Mouse (Mus musculus) frontal cortex, adult (tissue): ENCODE data around the gene Ifrd2.

ENCODE experiments used
- ATAC-seq: cut with Nextera tagmentation; 2 replicates; pipeline ENCODE4 v1.9.2; 2017; ENCODE audit warnings: mild to moderate bottlenecking, moderate library complexity, mixed read lengths; ENCODE audit not compliant: low TSS enrichment

The Ifrd2 gene

GRCm38 (mm10) chr9:107586974-107587832 lies at the start of gene Ifrd2:
Gene Ifrd2 (plus strand): TSS chr9:107587642.
- peak; percentile 95 for ATAC-seq

- no peak for ATAC-seq
These were observed 49.2 kb upstream of the Ifrd2 start for GRCm38 (mm10) chr9:107538231-107538630.

- no peak for ATAC-seq
These were observed 48.7 kb upstream of the Ifrd2 start for GRCm38 (mm10) chr9:107538711-107539110.

DNA sequence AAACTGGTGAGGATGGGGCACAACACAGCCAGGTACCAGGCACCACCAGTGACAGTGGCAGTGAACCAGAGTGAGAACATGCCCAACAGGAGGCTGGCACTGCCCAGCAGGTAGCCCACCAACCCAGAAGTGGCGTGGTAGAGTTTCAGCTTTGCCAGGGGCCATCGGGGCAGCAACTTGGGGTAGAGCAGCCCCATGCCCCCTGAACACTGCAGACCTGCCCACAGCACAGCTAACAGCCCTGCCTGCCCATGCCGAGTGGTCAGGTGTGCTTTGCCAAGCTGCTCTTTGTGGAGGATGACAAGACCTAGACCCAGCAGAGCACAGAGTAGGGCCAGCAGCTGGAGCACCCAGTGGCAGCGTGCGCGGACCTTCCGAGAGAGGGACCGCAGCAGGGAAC lies 47.5 kb upstream of the Ifrd2 start:
- no peak for ATAC-seq

- no peak for ATAC-seq
These were observed 47.0 kb upstream of the Ifrd2 start for GRCm38 (mm10) chr9:107540420-107540819.

DNA sequence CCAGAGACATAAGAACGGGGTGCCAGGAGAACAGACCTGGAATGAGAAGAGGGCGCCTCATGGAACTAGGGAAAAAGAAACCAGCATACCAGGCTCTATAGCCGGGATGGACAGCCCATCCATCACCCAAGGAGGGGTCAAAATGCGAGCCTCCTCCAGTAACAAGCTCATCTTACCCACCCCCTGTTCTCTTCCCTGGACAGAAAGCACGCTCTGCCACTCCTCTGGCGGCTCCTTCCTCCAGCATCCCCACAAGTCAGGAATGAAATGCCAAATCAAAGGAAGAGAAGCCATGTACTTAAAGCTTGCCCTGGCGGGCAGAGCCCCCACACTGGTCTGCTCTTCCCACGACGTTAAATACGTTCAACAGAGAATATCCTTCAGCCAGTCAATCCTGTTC lies 46.4 kb upstream of the Ifrd2 start:
- no peak for ATAC-seq

DNA sequence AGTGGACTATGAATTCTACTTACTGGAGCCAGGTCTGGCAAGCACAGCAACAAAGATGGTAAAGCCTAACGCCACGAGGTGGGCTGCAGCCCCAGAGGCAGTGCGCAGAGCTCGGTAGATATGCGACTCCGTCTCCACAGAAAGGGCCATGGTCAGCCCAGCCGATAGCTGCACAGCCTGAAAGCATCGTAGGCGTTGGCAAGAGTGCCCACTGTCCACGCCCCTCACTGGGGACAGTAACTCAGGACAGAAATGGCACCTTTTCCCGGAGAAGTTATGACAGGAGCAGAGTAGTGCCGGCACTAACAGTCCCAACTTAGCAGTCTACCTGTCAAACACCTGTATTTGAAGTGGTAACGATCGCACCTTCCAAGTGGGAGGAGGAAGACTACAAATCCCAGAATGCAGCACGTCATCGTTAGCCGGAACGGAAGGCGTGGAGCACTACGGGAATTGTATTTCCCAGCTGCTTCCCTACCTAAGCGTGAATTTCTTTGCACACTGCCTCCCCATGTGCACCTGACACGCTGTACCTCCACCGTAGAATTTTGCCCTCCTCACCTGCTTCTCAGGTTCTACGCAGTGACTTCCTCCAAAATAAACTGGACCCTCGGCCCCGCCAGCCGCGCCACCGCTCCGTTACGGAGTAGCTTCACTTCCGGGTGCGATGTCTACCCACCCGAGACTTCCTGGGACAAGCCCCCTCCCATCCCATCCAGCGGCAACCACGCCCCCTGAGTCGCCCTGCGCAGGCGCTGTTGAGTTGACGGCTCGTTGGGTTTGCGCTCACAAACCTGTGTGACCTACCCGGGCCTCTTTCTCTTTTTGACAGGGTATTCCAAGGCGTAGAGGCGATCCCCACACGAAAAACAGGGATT lies 45.7 kb upstream of the Ifrd2 start, which contains the start of the genes Cyb561d2 and Nprl2:
TSS of gene Cyb561d2 (minus strand) at position 720 of the 878 bp plus-strand sequence.
TSS of gene Nprl2 (plus strand) at position 753 of the 878 bp plus-strand sequence.
- peak; percentile 72 for ATAC-seq

DNA sequence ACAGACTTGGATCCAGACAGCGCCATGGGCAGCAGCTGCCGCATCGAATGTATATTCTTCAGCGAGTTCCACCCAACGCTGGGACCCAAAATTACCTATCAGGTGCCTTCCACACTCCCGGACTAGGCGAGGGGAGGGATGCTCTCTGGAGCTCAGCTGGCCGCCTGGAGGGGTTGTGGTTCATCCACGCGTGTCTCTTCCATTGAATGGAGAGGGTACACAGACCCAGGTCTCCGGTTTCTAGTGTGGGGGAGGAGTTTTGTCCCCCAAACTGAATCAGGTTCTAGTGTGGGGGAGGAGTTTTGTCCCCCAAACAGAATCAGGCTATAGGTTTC lies 45.1 kb upstream of the Ifrd2 start:
- ATAC-seq: peak; percentile 1; the same call in 1 of the 2 replicates

DNA sequence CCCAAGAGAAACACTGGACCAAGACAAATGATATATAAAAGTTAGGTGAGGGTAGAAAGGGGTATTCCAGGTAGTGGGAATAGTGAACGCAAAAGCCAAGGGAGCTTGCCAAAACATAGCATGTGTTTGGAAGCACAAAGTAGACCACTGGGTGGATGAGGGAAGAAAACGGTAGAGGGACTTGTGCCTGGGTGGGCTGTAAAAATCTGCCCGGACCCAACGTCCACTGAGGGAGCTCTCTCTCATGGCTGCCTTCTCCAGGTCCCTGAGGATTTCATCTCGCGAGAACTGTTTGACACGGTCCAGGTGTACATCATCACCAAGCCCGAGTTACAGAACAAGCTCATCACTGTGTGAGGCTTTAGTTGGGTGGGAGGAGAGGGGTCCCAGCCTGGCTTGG lies 44.7 kb upstream of the Ifrd2 start:
- ATAC-seq: no peak

GRCm38 (mm10) chr9:107543299-107543698 lies 44.1 kb upstream of the Ifrd2 start:
- no peak for ATAC-seq

- ATAC-seq: no peak
These were observed 43.2 kb upstream of the Ifrd2 start for GRCm38 (mm10) chr9:107544196-107544700.

- ATAC-seq: no peak
These were observed 42.7 kb upstream of the Ifrd2 start for GRCm38 (mm10) chr9:107544729-107545128.

GRCm38 (mm10) chr9:107545199-107545598 lies 42.2 kb upstream of the Ifrd2 start:
- no peak for ATAC-seq

DNA sequence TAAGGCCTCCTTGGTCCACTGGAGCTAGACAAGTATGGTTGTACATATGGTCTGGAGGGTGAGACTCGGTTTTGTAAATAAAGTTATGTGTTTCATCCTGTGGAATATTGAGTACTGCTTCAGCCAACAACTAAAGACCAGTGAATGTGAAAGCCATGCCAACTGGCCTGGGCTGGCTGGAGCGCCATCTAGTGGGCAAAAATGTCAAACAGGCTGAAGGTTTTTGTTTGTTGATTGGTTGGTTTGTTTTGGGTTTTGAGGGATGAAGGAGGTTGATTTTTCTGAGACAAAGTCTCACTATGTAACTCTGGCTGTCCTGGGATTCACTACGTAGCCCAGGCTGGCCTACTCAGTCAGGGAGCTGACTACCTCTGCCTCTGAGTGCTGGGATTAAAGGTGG lies 41.8 kb upstream of the Ifrd2 start:
- no peak for ATAC-seq

DNA sequence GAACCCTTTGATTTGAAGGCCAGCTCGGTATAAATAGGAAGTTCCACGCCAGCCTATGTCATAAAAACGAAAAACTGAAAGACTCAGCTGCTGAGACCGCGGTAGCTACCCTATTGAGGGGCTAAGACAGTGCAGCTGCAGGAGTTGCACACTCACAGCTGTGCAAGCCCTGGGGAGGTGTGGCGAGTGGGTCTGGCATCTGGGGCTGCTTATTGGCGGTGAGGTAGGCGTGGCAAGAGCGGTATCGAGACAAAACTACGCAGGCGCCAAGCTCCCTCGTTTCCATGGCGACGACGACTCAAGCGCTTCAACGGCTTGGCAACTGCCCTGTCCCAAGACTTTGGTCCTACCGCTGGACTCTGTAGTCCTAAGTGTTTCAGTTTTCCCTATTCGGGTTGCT lies 40.4 kb upstream of the Ifrd2 start, which contains the start of gene Zmynd10:
TSS of gene Zmynd10 (plus strand) at position 273 of the 400 bp plus-strand sequence.
- peak; percentile 67 for ATAC-seq

DNA sequence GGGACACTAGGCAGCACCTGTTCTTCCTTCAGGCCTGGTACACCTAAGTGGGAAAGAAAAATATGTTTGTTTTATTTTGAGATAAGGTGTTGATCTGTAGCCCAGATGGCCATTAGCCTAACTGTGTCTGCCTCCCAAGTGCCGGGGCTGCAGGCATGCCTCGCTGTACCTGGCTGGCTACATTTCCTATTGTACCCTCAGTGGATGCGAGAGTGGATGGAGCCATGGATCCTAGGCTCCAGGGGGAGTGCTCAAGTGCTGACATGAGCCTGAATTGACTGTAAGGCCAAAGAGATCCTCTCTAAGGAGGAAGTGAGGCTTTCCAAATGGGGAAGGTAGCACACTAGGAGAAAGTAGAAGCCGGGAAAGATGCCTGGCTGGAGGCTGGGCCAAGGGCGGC lies 39.5 kb upstream of the Ifrd2 start:
- ATAC-seq: no peak

GRCm38 (mm10) chr9:107548820-107549219 lies 38.6 kb upstream of the Ifrd2 start:
- no peak for ATAC-seq

DNA sequence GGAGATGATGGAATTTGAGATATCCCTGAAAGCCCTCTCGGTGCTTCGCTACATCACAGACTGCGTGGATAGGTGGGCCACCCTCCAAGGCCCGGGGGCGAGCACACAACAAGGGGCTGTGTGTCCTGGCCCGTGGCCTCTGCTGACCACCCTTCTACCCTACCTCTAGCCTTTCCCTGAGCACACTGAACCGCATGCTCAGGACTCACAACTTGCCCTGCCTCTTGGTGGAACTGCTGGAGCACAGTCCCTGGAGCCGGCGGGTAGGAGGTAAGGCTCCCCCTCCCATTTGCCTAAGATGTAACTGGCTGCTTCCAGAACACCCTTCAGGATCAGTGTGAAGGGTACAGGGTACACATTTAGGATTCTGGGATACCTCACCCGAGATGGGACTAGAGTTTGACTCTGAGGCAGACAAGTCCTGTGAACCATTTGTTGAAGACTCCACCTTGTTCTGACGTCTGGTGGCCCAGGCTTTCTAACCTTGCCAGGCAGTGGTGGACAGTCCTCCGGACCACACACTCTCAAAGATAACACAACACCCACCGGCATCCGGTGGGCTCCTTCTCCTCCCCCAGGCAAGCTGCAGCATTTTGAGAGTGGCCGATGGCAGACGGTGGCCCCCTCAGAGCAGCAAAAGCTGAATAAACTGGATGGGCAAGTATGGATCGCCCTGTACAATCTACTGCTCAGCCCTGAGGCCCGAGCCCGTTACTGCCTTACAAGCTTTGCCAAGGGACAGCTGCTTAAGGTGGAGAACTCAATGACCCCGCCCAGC lies 38.0 kb upstream of the Ifrd2 start:
- no peak for ATAC-seq

DNA sequence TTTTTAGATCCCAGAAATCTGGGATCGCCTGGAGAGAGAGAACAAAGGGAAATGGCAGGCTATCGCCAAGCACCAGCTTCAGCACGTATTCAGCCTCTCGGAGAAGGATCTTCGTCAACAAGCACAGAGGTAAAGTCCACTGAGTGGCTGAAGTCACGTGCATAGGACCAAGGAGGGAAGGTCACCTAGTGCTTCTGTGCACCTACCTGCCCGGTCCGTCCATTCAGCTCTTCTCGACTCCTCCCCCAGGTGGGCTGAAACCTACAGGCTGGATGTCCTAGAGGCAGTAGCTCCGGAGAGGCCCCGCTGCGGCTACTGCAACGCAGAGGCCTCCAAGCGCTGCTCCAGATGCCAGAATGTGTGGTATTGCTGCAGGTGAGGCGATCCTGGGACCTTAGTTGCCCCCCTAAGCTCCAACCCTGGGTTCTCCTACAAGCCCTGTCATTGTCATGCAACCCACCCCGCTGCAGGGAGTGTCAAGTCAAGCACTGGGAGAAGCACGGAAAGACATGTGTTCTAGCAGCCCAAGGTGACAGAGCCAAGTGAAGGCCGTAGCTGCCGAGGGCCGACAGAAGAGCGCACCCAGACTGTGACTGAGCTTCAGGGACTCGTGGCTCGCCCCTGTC lies 36.8 kb upstream of the Ifrd2 start:
- no peak for ATAC-seq

- no peak for ATAC-seq
These were observed 36.1 kb upstream of the Ifrd2 start, which contains the start of gene Rassf1 for GRCm38 (mm10) chr9:107551117-107551889. Gene Rassf1 (plus strand): TSS chr9:107551555.
